Mouse (Mus musculus) spleen, adult 10 weeks (tissue): ENCODE results near the gene Parg. TPM values are rescaled to one million over a fixed set of nuclear protein-coding genes. Genes with fewer than 3 reads are reported as not detected.

ENCODE experiments used
- polyA plus RNA-seq: library from polyadenylated mRNA; stranded (reverse); fragments of 350-450 nt; fragmentation: Illumina TruSeq; extraction: RNeasy Lipid Tissue Mini Kit (QIAGEN cat#74804); gene quantifications from one replicate; pipeline ENCODE4 v1.2.3, GENCODE M21; 2015; ENCODE audit warnings: low replicate concordance; ENCODE audit not compliant: insufficient read depth

Gene Parg
- polyA plus RNA-seq = 42.5 TPM

DNA sequence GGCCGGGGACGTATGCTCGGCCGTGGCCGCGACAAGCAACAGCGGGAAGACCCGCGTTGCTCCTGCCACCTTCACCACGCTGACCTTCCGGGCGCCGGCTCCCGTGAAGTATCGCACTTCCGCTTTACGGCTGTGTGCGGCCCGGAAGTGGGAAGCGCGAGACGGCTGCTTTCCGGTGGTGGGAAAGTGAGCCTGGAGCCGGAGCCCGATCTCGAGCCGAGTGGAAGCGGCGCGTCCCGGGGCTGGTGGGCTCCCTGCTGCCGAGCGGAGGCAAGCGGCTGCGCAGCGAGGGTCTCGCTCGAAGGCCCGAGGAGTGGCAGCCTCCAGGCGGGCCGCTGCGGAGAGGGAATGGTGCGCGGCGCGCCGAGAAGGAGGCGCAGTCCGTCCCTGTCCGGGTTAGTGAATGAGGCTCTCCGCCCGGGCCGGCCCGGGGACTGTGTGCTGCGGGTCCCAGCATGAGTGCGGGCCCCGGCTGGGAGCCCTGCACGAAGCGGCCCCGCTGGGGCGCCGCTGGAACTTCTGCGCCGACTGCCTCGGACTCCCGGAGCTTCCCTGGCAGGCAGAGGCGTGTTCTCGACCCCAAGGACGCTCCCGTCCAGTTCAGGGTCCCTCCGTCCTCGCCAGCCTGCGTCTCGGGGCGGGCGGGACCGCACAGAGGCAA lies at the start of gene Parg, which contains the start of gene Timm23:
Gene Parg, plus strand, starts transcription at position 159 of the 661 bp plus-strand sequence.
Gene Timm23, minus strand, starts transcription at position 108 of the 661 bp plus-strand sequence.

GRCm38 (mm10) chr14:32159690-32160246 lies 42.0 kb upstream of the Parg start, which contains the start of gene Ncoa4:
Gene Ncoa4, plus strand, starts transcription at chr14:32159865.

GRCm38 (mm10) chr14:32321732-32322685 lies 120.3 kb downstream of the Parg start, which contains the start of gene Ogdhl:
Gene Ogdhl, plus strand, starts transcription at chr14:32322019.

Other genes with a start within 250 kb of the Parg start
- gene Galnt15, start 173.0 kb upstream of the Parg start, polyA plus RNA-seq = 2.0 TPM
- gene Oxnad1, start 116.6 kb upstream of the Parg start, polyA plus RNA-seq = 18.2 TPM
- gene Dph3, start 116.2 kb upstream of the Parg start, polyA plus RNA-seq = 43.6 TPM
- not detected for gene Msmb, start 59.9 kb upstream of the Parg start, polyA plus RNA-seq
- gene Ncoa4, start 42.1 kb upstream of the Parg start, polyA plus RNA-seq = 225 TPM
- 122 TPM for gene Timm23, start 51 bp upstream of the Parg start, polyA plus RNA-seq
- gene Ogdhl, start 120.1 kb downstream of the Parg start, polyA plus RNA-seq = 0.26 TPM
- not detected for gene 1700024G13Rik, start 186.4 kb downstream of the Parg start, polyA plus RNA-seq